Mouse (Mus musculus): ENCODE results near the gene Frmpd4.

Frmpd4 gene

GRCm38 (mm10) chrX:167552827-167553226 is 1024.2 kb downstream of the Frmpd4 start:
- DNase-seq (ENCODE audit: low read depth, low spot score), result no peak

GRCm38 (mm10) chrX:167523151-167523550 is 1053.9 kb downstream of the Frmpd4 start:
- no peak for DNase-seq (ENCODE audit: low read depth, low spot score)

- DNase-seq (ENCODE audit: low read depth, low spot score), result no peak
Observed at GRCm38 (mm10) chrX:167522528-167522927, 1054.5 kb downstream of the Frmpd4 start.

GRCm38 (mm10) chrX:167518440-167518839 is 1058.6 kb downstream of the Frmpd4 start:
- DNase-seq (ENCODE audit: low read depth, low spot score), result no peak

GRCm38 (mm10) chrX:167497780-167498179 is 1079.3 kb downstream of the Frmpd4 start:
- peak; percentile 28 for DNase-seq (ENCODE audit: low read depth, low spot score)

GRCm38 (mm10) chrX:167492265-167492664 is 1084.8 kb downstream of the Frmpd4 start:
- no peak for DNase-seq (ENCODE audit: low read depth, low spot score)

- no peak for DNase-seq (ENCODE audit: low read depth, low spot score)
Observed at GRCm38 (mm10) chrX:167491589-167492207, 1085.3 kb downstream of the Frmpd4 start.

- no peak for DNase-seq (ENCODE audit: low read depth, low spot score)
Observed at GRCm38 (mm10) chrX:167483409-167484177, 1093.4 kb downstream of the Frmpd4 start.

GRCm38 (mm10) chrX:167477636-167478035 is 1099.4 kb downstream of the Frmpd4 start:
- DNase-seq (ENCODE audit: low read depth, low spot score), result no peak

GRCm38 (mm10) chrX:167434883-167435282 is 1142.1 kb downstream of the Frmpd4 start:
- no peak for DNase-seq (ENCODE audit: low read depth, low spot score)

GRCm38 (mm10) chrX:167433950-167434349 is 1143.1 kb downstream of the Frmpd4 start:
- peak; percentile 18 for DNase-seq (ENCODE audit: low read depth, low spot score)

Data from brain, embryonic 18.5 days (tissue).